Mouse (Mus musculus) gastrocnemius, adult 8-10 months (tissue): ENCODE measurements at regions not wholly inside any gene's neighbourhood (a gene's known extent, or its start where the extent isn't known, plus 50 kb on each side); places are given as distances from the start of the nearest gene placed in this dataset.

Experiments
- DNase-seq, 2 experiments: peaks; one replicate each; pipeline ENCODE4 v3.0.0; 2022; ENCODE audit warnings: low spot score in 2 of 2

DNA sequence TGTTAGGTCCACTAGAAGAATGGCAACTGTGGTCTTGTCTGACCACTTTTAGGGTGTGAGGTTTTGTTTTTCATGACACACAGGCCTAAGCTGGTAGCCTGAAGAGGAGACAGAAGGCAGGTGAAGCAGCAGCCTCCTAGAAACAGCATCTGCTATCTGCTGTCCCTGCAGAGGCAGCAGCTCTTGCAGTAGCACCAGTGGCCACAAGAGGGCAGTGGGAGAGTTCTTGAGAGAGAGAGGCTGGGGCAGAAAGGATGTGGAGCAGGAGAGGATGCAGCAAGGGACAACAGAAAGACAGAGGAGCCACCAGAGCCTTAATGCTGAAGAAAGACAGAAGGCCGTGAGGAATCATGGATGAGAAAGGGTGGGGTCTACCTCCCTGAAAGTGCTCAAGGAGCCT lies 88.1 kb upstream of the Usp51 start:
- DNase-seq: peak; percentile 2 to 21

DNA sequence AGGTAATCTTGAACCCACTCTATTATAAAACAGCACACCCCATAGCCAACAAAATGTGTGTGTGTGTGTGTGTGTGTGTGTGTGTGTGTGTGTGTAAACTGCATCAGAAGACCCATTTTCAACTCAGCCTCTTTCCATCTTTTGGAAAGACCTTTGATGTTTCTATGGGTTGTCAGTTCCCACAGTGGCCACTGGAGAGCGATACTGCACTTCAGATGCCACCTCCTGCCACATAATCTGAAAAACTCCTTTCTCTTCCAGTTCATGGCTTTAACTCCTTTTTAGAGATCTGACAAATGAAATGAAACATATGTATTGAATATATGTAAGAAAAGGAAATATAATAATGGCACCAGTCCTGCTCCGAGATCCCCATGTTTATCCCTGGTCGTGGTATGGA lies 79.3 kb upstream of the Usp51 start:
- DNase-seq: no peak

DNA sequence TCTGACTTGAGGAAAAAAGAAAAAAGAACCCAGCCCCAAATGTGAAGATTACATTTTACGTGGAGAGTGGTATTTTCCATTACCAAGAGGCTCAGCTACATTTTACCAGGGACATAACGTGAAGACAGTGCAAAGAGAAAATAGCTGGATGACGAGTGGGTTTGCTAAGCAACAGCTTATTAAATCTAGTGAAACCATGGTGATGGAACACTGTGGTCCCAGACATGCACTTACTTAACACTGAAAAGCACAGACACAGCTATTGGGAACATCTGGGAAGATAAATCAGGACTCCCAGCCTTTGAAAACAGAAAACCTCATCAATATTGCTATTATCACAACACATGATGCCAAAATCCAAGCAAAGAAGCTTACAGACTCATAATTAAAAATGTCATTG lies 60.1 kb upstream of the Usp51 start:
- no peak for DNase-seq
